Mouse (Mus musculus): Measurements from ENCODE around the gene Zeb2. TPM values are rescaled to one million over a fixed set of nuclear protein-coding genes. Genes with fewer than 3 reads are reported as not detected.
"Not testable (repeated sequence)": the region's sequence is repeated elsewhere in the genome, so short reads cannot be mapped to it uniquely, and the experiment has no call there.

Gene Zeb2
- polyA plus RNA-seq, 1 experiment = 10.8 TPM

DNA sequence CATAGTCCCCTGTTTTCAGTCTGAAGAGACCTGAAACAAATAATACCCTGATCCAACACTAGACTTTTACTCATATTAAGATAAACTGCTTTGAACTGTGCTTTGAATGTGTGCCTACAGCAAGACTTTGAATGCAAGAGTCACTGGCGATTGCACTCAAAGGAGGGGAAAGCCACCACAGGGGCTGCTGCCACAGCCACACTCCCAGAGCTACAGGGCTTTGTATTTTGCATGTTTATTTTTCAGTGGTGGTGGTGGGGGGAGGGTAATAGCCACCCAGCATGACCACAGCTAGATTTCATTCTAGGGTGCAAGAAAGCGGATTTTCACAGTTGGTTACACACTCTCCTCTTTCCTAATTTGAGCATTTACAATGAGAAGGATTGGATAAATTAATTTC, 2.6 kb downstream of the Zeb2 start:
- H3K79me2 ChIP-seq (ENCODE audit: control insufficient read depth, insufficient read depth) = peaks cover 33% of the 10 kb centered on the region
- H3K4me2 ChIP-seq (ENCODE audit: low read depth) = peak overlapping the region; percentile 75
- peak overlapping the region; percentile 75 for H3K4me3 ChIP-seq

DNA sequence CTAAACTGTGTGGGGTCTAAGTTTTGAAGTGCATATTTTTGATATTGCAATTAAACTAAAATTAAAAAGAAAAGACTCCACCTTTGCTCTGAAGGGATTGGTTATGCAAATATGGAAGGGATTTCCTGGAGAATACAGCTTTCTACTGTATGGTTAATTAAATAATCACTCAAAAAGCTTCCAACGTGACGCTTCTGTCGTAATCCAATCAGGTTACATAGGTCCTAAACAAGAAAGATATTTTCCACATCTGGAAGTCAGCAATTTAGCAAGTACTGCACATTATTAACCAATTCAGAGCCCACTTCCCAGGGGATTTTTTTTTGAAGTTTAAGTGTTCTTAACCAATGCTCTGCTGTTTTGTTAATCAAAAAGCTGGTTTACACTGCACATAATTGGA, 3.3 kb downstream of the Zeb2 start:
- Histone ChIP-seq H3K4me2 (ENCODE audit: low read depth) (peak overlapping the region; percentile 75), H3K27me3 (ENCODE audit: control insufficient read depth, insufficient read depth, insufficient read length) (no peaks in the 10 kb centered on the region), H3K36me3 (ENCODE audit: control insufficient read depth, insufficient read depth) (no peaks in the 10 kb centered on the region), H3ac (ENCODE audit: control insufficient read depth, insufficient read length) (no peak overlapping the region), H3K79me2 (ENCODE audit: control insufficient read depth, insufficient read depth) (peaks cover 37% of the 10 kb centered on the region), H3K4me3 (peak overlapping the region; percentile 87)
- TF ChIP-seq USF1 (IDR thresholded peaks at IDR 0.05; ENCODE audit: low read depth) (no peak), SRF (IDR thresholded peaks at IDR 0.05; ENCODE audit: control insufficient read depth, insufficient read length, low read depth) (no peak), MYOD1 (IDR thresholded peaks at IDR 0.05; ENCODE audit: control insufficient read depth in 1 of 3, insufficient read length in 2 of 3, low read depth in 2 of 3) (no peak), REST (IDR thresholded peaks at IDR 0.05; ENCODE audit: insufficient read depth, insufficient read length) (no peak), E2F4 (IDR thresholded peaks at IDR 0.05; ENCODE audit: insufficient read depth) (no peak), CEBPB (IDR thresholded peaks at IDR 0.05; ENCODE audit: insufficient read depth, poor library complexity, severe bottlenecking) (no peak), POLR2AphosphoS2 (IDR thresholded peaks at IDR 0.05; ENCODE audit: insufficient read length, low read depth) (no peak), MYOG (IDR thresholded peaks at IDR 0.05; ENCODE audit: control insufficient read depth in 1 of 3, insufficient read depth in 1 of 3, insufficient read length in 2 of 3, low read depth in 2 of 3) (no peak), POLR2A (IDR thresholded peaks at IDR 0.05; ENCODE audit: insufficient read length, low read depth) (no peak), TCF3 (IDR thresholded peaks at IDR 0.05; ENCODE audit: insufficient read length, low read depth) (no peak)

More for the DNA sequence above, 2.6 kb downstream of the Zeb2 start:
- H3ac ChIP-seq (ENCODE audit: control insufficient read depth, insufficient read length) = no peak overlapping the region
- no peaks in the 10 kb centered on the region for H3K27me3 ChIP-seq (ENCODE audit: control insufficient read depth, insufficient read depth, insufficient read length)
- TF ChIP-seq E2F4 (IDR thresholded peaks at IDR 0.05; ENCODE audit: insufficient read depth) (no peak), CEBPB (IDR thresholded peaks at IDR 0.05; ENCODE audit: insufficient read depth, poor library complexity, severe bottlenecking) (0 out of 2 replicates have a peak, but pooled peaks have one; percentile 2)
- no peaks in the 10 kb centered on the region for H3K36me3 ChIP-seq (ENCODE audit: control insufficient read depth, insufficient read depth)

DNA sequence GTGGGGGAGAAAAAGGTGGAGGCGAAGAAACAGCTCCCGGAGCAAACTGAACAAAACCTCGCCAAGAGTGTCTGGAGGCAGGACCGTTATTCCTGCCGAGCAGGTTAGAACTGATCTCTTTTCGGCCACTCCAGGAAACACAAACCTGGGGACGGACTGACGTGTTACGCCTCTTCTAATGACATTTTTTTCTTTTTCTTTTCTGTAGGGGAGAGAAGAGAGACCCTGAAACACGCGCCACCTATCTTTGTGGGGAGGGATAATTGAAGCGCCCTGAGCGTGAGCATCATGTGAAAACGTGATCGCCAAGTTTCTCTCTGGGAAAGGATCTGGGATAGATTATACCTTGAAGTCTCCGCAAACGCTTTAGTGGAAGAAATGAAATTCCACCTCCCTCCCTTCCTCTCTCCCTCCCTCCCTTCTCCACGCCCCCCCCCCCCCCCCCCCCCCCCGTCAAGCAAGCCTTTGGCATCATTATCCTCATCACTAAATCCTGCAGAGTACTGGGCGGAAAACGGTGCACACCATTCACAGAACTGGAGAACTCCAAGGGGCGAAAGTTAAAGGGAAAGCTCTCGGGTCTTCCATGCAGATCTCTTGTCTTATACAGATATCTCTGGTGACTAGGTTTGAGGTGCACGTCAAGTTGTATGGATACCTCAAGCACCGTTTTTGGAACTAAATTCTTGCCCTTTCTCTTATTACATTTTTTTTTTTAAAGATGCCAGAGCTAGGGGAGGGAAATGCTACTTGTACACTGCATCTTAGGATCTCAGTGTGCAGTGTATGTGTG, 4.1 kb downstream of the Zeb2 start:
- Histone ChIP-seq H3K4me3 (peak overlapping the region; percentile 87), H3K36me3 (ENCODE audit: control insufficient read depth, insufficient read depth) (no peaks in the 10 kb centered on the region), H3K4me2 (ENCODE audit: low read depth) (peak overlapping the region; percentile 98), H3K79me2 (ENCODE audit: control insufficient read depth, insufficient read depth) (peaks cover 46% of the 10 kb centered on the region), H3ac (ENCODE audit: control insufficient read depth, insufficient read length) (no peak overlapping the region), H3K27me3 (ENCODE audit: control insufficient read depth, insufficient read depth, insufficient read length) (no peaks in the 10 kb centered on the region)
- peak; percentile 17 for TF ChIP-seq POLR2A (IDR thresholded peaks at IDR 0.05; ENCODE audit: insufficient read length, low read depth)
- no peak for TF ChIP-seq MYOD1 (IDR thresholded peaks at IDR 0.05; ENCODE audit: control insufficient read depth in 1 of 3, insufficient read length in 2 of 3, low read depth in 2 of 3)
- TF ChIP-seq MAX (IDR thresholded peaks at IDR 0.05; ENCODE audit: low read depth) = no peak
- TF ChIP-seq CEBPB (IDR thresholded peaks at IDR 0.05; ENCODE audit: insufficient read depth, poor library complexity, severe bottlenecking) = no peak

DNA sequence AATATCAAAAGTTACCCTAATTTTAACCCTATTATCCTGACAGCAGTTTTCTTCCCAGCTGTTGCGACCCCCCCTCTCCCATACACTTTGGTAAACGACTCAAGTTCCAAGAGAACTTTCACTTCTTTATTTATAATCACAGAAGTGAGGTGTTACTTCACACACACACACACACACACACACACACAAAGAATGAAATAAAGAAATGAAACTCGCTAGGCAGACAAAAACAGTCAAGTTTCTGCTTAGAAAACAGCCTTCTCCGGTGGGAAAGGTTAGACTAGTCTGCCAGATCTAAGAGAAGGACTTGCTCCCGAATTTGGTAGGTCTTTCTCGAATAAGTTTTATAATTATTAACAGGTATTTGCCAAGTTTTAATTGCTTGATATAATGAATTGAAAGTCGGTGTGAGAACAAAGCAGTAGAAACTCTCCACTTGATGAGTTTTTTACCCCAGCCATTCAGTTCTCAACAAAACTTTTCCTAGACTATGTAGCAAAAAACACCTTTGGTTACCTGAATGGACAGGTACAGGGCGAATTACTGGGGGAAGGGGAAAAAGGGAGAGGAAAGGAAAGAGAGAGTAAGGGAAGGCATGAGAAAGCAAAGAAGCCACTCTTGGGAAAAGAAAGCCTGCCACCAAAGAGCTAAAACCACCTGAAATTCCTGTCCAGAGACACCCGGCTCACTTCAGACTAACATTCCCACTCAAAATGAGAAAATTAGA, 5.0 kb downstream of the Zeb2 start:
- H3K4me2 ChIP-seq (ENCODE audit: low read depth) = peak overlapping the region; percentile 98
- no peaks in the 10 kb centered on the region for H3K36me3 ChIP-seq (ENCODE audit: control insufficient read depth, insufficient read depth)
- no peaks in the 10 kb centered on the region for H3K27me3 ChIP-seq (ENCODE audit: control insufficient read depth, insufficient read depth, insufficient read length)
- H3K79me2 ChIP-seq (ENCODE audit: control insufficient read depth, insufficient read depth) = peaks cover 55% of the 10 kb centered on the region
- H3K4me3 ChIP-seq = peak overlapping the region; percentile 87
- TF ChIP-seq POLR2AphosphoS2 (IDR thresholded peaks at IDR 0.05; ENCODE audit: insufficient read length, low read depth) = no peak
- TF ChIP-seq SRF (IDR thresholded peaks at IDR 0.05; ENCODE audit: control insufficient read depth, insufficient read length, low read depth) = no peak
- TF ChIP-seq MAX (IDR thresholded peaks at IDR 0.05; ENCODE audit: low read depth) = no peak
- no peak for TF ChIP-seq TCF3 (IDR thresholded peaks at IDR 0.05; ENCODE audit: insufficient read length, low read depth)
- TF ChIP-seq CEBPB (IDR thresholded peaks at IDR 0.05; ENCODE audit: insufficient read depth, poor library complexity, severe bottlenecking) = no peak
- no peak for TF ChIP-seq TCF12 (IDR thresholded peaks at IDR 0.05; ENCODE audit: insufficient read depth, poor library complexity, severe bottlenecking)
- TF ChIP-seq REST (IDR thresholded peaks at IDR 0.05; ENCODE audit: insufficient read depth, insufficient read length) = no peak
- no peak overlapping the region for H3ac ChIP-seq (ENCODE audit: control insufficient read depth, insufficient read length)

DNA sequence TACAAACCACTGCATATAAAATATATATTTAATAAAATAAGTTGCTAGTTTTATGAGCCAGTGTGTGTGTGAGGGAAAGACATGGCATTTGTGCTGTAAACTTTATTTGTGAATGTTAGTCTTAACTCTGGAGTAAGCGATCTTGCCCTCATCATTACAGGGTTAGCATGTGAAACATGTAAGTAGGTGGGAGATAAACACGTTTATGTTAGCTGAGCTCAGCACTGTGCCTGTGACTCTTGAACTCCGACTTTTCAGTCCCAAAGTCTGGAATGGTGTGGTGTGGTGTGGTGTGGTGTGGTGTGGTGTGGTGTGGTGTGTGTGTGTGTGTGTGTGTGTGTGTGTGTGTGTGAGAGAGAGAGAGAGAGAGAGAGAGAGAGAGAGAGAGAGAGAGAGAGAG, 5.6 kb downstream of the Zeb2 start:
- Histone ChIP-seq H3K4me2 (ENCODE audit: low read depth) (peak overlapping the region; percentile 98), H3K4me3 (peak overlapping the region; percentile 87), H3K79me2 (ENCODE audit: control insufficient read depth, insufficient read depth) (peaks cover 61% of the 10 kb centered on the region)
- H3K36me3 ChIP-seq (ENCODE audit: control insufficient read depth, insufficient read depth); H3K27me3 ChIP-seq (ENCODE audit: control insufficient read depth, insufficient read depth, insufficient read length); H3ac ChIP-seq (ENCODE audit: control insufficient read depth, insufficient read length): not testable (repeated sequence)
